ENCODE assay signal across 24 mouse cellular contexts in the genomic region with DNA sequence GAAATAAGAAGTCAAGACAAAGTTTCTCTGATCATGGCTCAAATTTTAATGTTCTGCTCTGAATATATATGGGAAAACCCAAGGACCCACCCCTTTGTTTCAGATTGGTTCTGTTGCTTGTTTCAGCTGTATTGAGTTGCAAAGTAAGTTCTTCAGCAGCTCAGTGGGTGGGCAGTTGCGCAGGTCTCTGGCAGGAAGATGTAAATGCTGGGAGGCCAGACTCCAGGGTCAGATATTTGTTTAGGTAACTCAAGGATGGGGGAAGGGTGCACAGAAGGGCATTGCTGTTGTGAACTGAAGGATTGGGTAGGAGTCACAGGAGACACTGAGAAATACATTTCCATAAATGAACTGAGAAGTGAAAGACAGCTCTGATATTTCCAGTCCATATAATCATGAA.
DNase-seq lines count a peak whose midpoint lies in the region; ATAC-seq and TF ChIP-seq lines count a peak whose summit lies in the region.
"Had no signal": no experiment of that assay in that cellular context is flagged by ENCODE, and none has a peak within 500 bp of the region (broad histone marks: within the 10 kb centered on the region; RNA-seq: fewer than 3 reads in every experiment).

No protein-coding gene starts in this region.

- H3K27me3 ChIP-seq in heart, embryonic 11.5 days (ENCODE audit: control insufficient read depth, insufficient read depth, low read length), result no peaks in the 10 kb centered on the region
- no peaks in the 10 kb centered on the region for H3K27me3 ChIP-seq in forebrain, embryonic 10.5 days (ENCODE audit: poor library complexity, severe bottlenecking)
- H3K27me3 ChIP-seq: CH12.LX; embryonic facial prominence, embryonic 13.5 days; embryonic facial prominence, embryonic 15.5 days; forebrain, embryonic 13.5 days; forebrain, embryonic 15.5 days had no signal

- H3K9me3 ChIP-seq in heart, embryonic 11.5 days (replicated peaks; ENCODE audit: control insufficient read depth, low read length), result 0 out of 2 replicates have a peak, but pooled peaks cover 2% of the 10 kb centered on the region
- 0 out of 2 replicates have a peak, but pooled peaks cover 3% of the 10 kb centered on the region for H3K9me3 ChIP-seq in ES-E14 (ENCODE audit: control insufficient read depth, insufficient read depth, low read depth, low read length)
- H3K9me3 ChIP-seq in forebrain, embryonic 10.5 days, result peaks cover 21% of the 10 kb centered on the region; the same call in 1 of the 2 replicates
- H3K9me3 ChIP-seq: embryonic facial prominence, embryonic 15.5 days; forebrain, embryonic 13.5 days; forebrain, embryonic 15.5 days had no signal

- no peaks in the 10 kb centered on the region for H3K36me3 ChIP-seq in heart, embryonic 11.5 days (ENCODE audit: control insufficient read depth, insufficient read depth, low read length)
- H3K36me3 ChIP-seq in ES-E14 (ENCODE audit: control insufficient read depth, insufficient read depth, low read length, poor library complexity, severe bottlenecking), result no peaks in the 10 kb centered on the region
- H3K36me3 ChIP-seq in forebrain, embryonic 10.5 days (replicated peaks), result no peaks in the 10 kb centered on the region
- H3K36me3 ChIP-seq: embryonic facial prominence, embryonic 13.5 days; embryonic facial prominence, embryonic 15.5 days; forebrain, embryonic 15.5 days had no signal

- ATAC-seq in heart, embryonic 11.5 days (replicated peaks; ENCODE audit: insufficient number of reproducible peaks, low FRiP score, low TSS enrichment), result no peak
- ATAC-seq: CD4-positive, CD25-positive, alpha-beta regulatory T cell, adult 4 months; forebrain, embryonic 13.5 days; forebrain, embryonic 15.5 days; forebrain, postnatal 0 days had no signal

- no peak overlapping the region for H3K27ac ChIP-seq in heart, embryonic 11.5 days (ENCODE audit: low read depth, low read length)
- no peak overlapping the region; the same call in 1 of the 2 replicates for H3K27ac ChIP-seq in ES-E14 (ENCODE audit: insufficient read depth, low read depth, low read length, poor library complexity, severe bottlenecking)
- no peak overlapping the region for H3K27ac ChIP-seq in forebrain, embryonic 10.5 days
- H3K27ac ChIP-seq: embryonic facial prominence, embryonic 13.5 days; embryonic facial prominence, embryonic 15.5 days; forebrain, embryonic 13.5 days; forebrain, embryonic 15.5 days had no signal

- in situ Hi-C loops in ES-E14 (cut with MboI; ENCODE audit: low sequenced_read_pairs in 2 of 2, unreplicated experiment in 2 of 2), result no loop called here

- no peaks in the 10 kb centered on the region for H3K4me1 ChIP-seq in heart, embryonic 11.5 days (ENCODE audit: control insufficient read depth, insufficient read depth, low read length)
- no peaks in the 10 kb centered on the region for H3K4me1 ChIP-seq in ES-E14 (ENCODE audit: control insufficient read depth in 2 of 2, insufficient read depth in 2 of 2, low read length in 2 of 2, poor library complexity in 1 of 2)
- H3K4me1 ChIP-seq in forebrain, embryonic 10.5 days, result no peaks in the 10 kb centered on the region
- H3K4me1 ChIP-seq: embryonic facial prominence, embryonic 13.5 days; embryonic facial prominence, embryonic 15.5 days; forebrain, embryonic 13.5 days; forebrain, embryonic 15.5 days had no signal

- H3K4me2 ChIP-seq in heart, embryonic 11.5 days, result no peak overlapping the region
- H3K4me2 ChIP-seq: embryonic facial prominence, embryonic 13.5 days; embryonic facial prominence, embryonic 15.5 days; forebrain, embryonic 13.5 days; forebrain, embryonic 15.5 days had no signal

- H3K4me3 ChIP-seq in heart, embryonic 11.5 days (ENCODE audit: low read depth, low read length), result no peak overlapping the region
- H3K4me3 ChIP-seq in ES-E14 (ENCODE audit: insufficient read depth in 1 of 2, low read depth in 1 of 2, low read length in 2 of 2, poor library complexity in 1 of 2, severe bottlenecking in 1 of 2), result no peak overlapping the region
- H3K4me3 ChIP-seq in forebrain, embryonic 10.5 days, result no peak overlapping the region
- H3K4me3 ChIP-seq: embryonic facial prominence, embryonic 13.5 days; embryonic facial prominence, embryonic 15.5 days; erythroblast, embryonic 14.5 days; forebrain, embryonic 13.5 days; forebrain, embryonic 15.5 days had no signal

- peak; percentile 15 for DNase-seq in heart, adult 11 months
- DNase-seq in ES-E14 (ENCODE audit: low read depth, low spot score), result peak; percentile 28
- peak; percentile 70 for DNase-seq in ZHBTc4 (ENCODE audit: low read depth, low spot score)
- DNase-seq in forebrain, embryonic 10.5 days (ENCODE audit: extremely low spot score, low spot score), result no peak
- no peak for DNase-seq in cerebellum, adult 11 months
- DNase-seq: adrenal gland, adult 2 months; adrenal gland, postnatal 10 days; adrenal gland, postnatal 25 days; B cell, adult 2 months; cerebellum, adult 18-20 months; cerebellum, adult 8-10 months; cerebellum, adult 9-11 months; cerebellum, postnatal 14 days; cerebellum, postnatal 36 days; embryo, embryonic 11 days; forebrain, postnatal 0 days had no signal

- 89% methylated on average over 1 of the region's 1 CpGs for WGBS in heart, embryonic 11.5 days (ENCODE audit: insufficient replicate concordance)
- WGBS in forebrain, embryonic 10.5 days, result 81% methylated on average over 1 of the region's 1 CpGs

- no peak overlapping the region for H3K9ac ChIP-seq in heart, embryonic 11.5 days (ENCODE audit: low read depth, low read length)
- H3K9ac ChIP-seq in ES-E14 (ENCODE audit: insufficient read depth, low read depth, low read length, poor library complexity, severe bottlenecking), result no peak overlapping the region
- H3K9ac ChIP-seq: embryonic facial prominence, embryonic 13.5 days; embryonic facial prominence, embryonic 15.5 days; forebrain, embryonic 13.5 days; forebrain, embryonic 15.5 days; forebrain, postnatal 0 days had no signal

TF ChIP-seq in ES-E14, 5 proteins besides CTCF, POLR2A, EP300 and RAD21:
- TF ChIP-seq MAFK (IDR thresholded peaks at IDR 0.05; ENCODE audit: insufficient read depth, low read depth, low read length) (no peak), CHD2 (IDR thresholded peaks at IDR 0.05; ENCODE audit: low read depth, low read length) (no peak), HCFC1 (IDR thresholded peaks at IDR 0.05; ENCODE audit: borderline replicate concordance, insufficient read depth, low read length) (no peak), ZC3H11A (IDR thresholded peaks at IDR 0.05; ENCODE audit: borderline replicate concordance, low read depth, low read length) (no peak), ZNF384 (IDR thresholded peaks at IDR 0.05; ENCODE audit: low read depth, low read length) (no peak)

Comparison
In these comparisons a context has a peak if more than half of its experiments do, and no peak if none do; other contexts are left out.
1. DNase-seq: peak in heart, adult 11 months (single experiment), ES-E14 (single experiment) and ZHBTc4 (single experiment); none in forebrain, embryonic 10.5 days (single experiment) and cerebellum, adult 11 months (single experiment).